Comparison of ENCODE assay signal across 19 mouse cellular contexts in genomic region chr8:91819778-91820177, GRCm38 (mm10). TPM values are rescaled to one million over a fixed set of nuclear protein-coding genes. Genes with fewer than 3 reads are reported as not detected.
DNase-seq lines count a peak whose midpoint lies in the region; ATAC-seq and TF ChIP-seq lines count a peak whose summit lies in the region.
"Had no signal": no experiment of that assay in that cellular context is flagged by ENCODE, and none has a peak within 500 bp of the region (broad histone marks: within the 10 kb centered on the region; RNA-seq: fewer than 3 reads in every experiment).

No protein-coding gene starts in this region.

- WGBS in heart, embryonic 10.5 days, result 38% methylated on average over 4 of the region's 4 CpGs
- WGBS in heart, embryonic 16.5 days, result 44% methylated on average over 4 of the region's 4 CpGs
- WGBS in lung, embryonic 14.5 days, result 45% methylated on average over 4 of the region's 4 CpGs
- WGBS in lung, adult 2 months, result 61% methylated on average over 4 of the region's 4 CpGs

- no peak for TF ChIP-seq CTCF in lung, embryonic 14.5 days (IDR thresholded peaks at IDR 0.05; ENCODE audit: low read depth)
- no peak for TF ChIP-seq CTCF in lung, adult 2 months (IDR thresholded peaks at IDR 0.05; ENCODE audit: insufficient read depth, low read length)

- intact Hi-C loops in heart, postnatal 36 days (cut with DNase I), result no loop called here
- intact Hi-C loops in heart, postnatal 14 days (cut with DNase I), result no loop called here

- no peak for ATAC-seq in heart, embryonic 16.5 days (replicated peaks; ENCODE audit: extremely low read depth, insufficient read depth, low FRiP score)
- ATAC-seq in lung, embryonic 14.5 days (ENCODE audit: insufficient read depth), result no peak
- ATAC-seq: forebrain, embryonic 14.5 days; intestine, embryonic 15.5 days had no signal

- no peak overlapping the region for H3K9ac ChIP-seq in heart, embryonic 16.5 days (ENCODE audit: low read length)
- no peak overlapping the region for H3K9ac ChIP-seq in lung, embryonic 14.5 days
- H3K9ac ChIP-seq: embryonic facial prominence, embryonic 15.5 days; hindbrain, embryonic 13.5 days; intestine, embryonic 15.5 days had no signal

- no peak overlapping the region for H3K4me2 ChIP-seq in heart, embryonic 16.5 days (ENCODE audit: low read depth, low read length)
- no peak overlapping the region for H3K4me2 ChIP-seq in lung, embryonic 14.5 days
- H3K4me2 ChIP-seq: embryonic facial prominence, embryonic 15.5 days; hindbrain, embryonic 13.5 days; intestine, embryonic 15.5 days had no signal

- no peak for DNase-seq in heart, embryonic 10.5 days (ENCODE audit: low spot score)
- DNase-seq in heart, postnatal 36 days, result no peak
- DNase-seq in heart, postnatal 14 days, result no peak
- DNase-seq in lung, embryonic 14.5 days, result peak; percentile 38
- no peak for DNase-seq in lung, adult 2 months
- DNase-seq: adrenal gland, postnatal 10 days; cerebellum, adult 11 months; cerebellum, adult 8-10 months; cerebellum, postnatal 14 days; embryo, embryonic 11 days had no signal

- no peaks in the 10 kb centered on the region for H3K9me3 ChIP-seq in heart, embryonic 10.5 days
- H3K9me3 ChIP-seq in heart, embryonic 16.5 days (replicated peaks; ENCODE audit: control insufficient read depth, low read length), result no peaks in the 10 kb centered on the region
- H3K9me3 ChIP-seq in lung, embryonic 14.5 days (ENCODE audit: low read depth, low read length), result no peaks in the 10 kb centered on the region
- H3K9me3 ChIP-seq: embryonic facial prominence, embryonic 15.5 days; forebrain, embryonic 10.5 days; hindbrain, embryonic 13.5 days; intestine, embryonic 15.5 days had no signal

- H3K36me3 ChIP-seq in heart, embryonic 10.5 days, result no peaks in the 10 kb centered on the region
- H3K36me3 ChIP-seq in heart, embryonic 16.5 days (ENCODE audit: control insufficient read depth, insufficient read depth), result no peaks in the 10 kb centered on the region
- H3K36me3 ChIP-seq in lung, embryonic 14.5 days (ENCODE audit: insufficient read depth), result no peaks in the 10 kb centered on the region
- H3K36me3 ChIP-seq: embryonic facial prominence, embryonic 15.5 days; forebrain, embryonic 10.5 days; hindbrain, embryonic 13.5 days; intestine, embryonic 15.5 days had no signal

- peaks cover 31% of the 10 kb centered on the region for H3K27me3 ChIP-seq in heart, embryonic 10.5 days (ENCODE audit: insufficient read depth, poor library complexity, severe bottlenecking)
- peaks cover 3% of the 10 kb centered on the region for H3K27me3 ChIP-seq in heart, embryonic 16.5 days (ENCODE audit: control insufficient read depth, insufficient read depth, low read length)
- no peaks in the 10 kb centered on the region for H3K27me3 ChIP-seq in lung, embryonic 14.5 days (ENCODE audit: insufficient read depth, low read length)
- H3K27me3 ChIP-seq: intestine, embryonic 15.5 days had no signal

- H3K27ac ChIP-seq in heart, embryonic 10.5 days, result peak overlapping the region; percentile 65; the same call in 1 of the 2 replicates
- 0 out of 2 replicates have a peak overlapping the region, but pooled peaks have one; percentile 7 for H3K27ac ChIP-seq in heart, embryonic 16.5 days (ENCODE audit: low read length)
- no peak overlapping the region; the same call in 1 of the 2 replicates for H3K27ac ChIP-seq in lung, embryonic 14.5 days (ENCODE audit: low read depth)
- H3K27ac ChIP-seq: embryonic facial prominence, embryonic 15.5 days; forebrain, embryonic 10.5 days; hindbrain, embryonic 13.5 days; intestine, embryonic 15.5 days had no signal

- H3K4me1 ChIP-seq in heart, embryonic 10.5 days, result peaks cover 46% of the 10 kb centered on the region
- H3K4me1 ChIP-seq in heart, embryonic 16.5 days (ENCODE audit: control insufficient read depth, insufficient read depth, low read length), result peaks cover 16% of the 10 kb centered on the region
- H3K4me1 ChIP-seq in lung, embryonic 14.5 days (ENCODE audit: insufficient read depth), result 0 out of 2 replicates have a peak, but pooled peaks cover 6% of the 10 kb centered on the region
- H3K4me1 ChIP-seq in lung, adult 2 months (ENCODE audit: control insufficient read depth, insufficient read depth, low read length), result peaks cover 2% of the 10 kb centered on the region; the same call in 1 of the 2 replicates
- H3K4me1 ChIP-seq: embryonic facial prominence, embryonic 15.5 days had no signal

- H3K4me3 ChIP-seq in heart, embryonic 10.5 days, result no peak overlapping the region
- no peak overlapping the region for H3K4me3 ChIP-seq in heart, embryonic 16.5 days (ENCODE audit: low read length)
- H3K4me3 ChIP-seq in lung, embryonic 14.5 days (ENCODE audit: low read depth, low read length), result no peak overlapping the region
- H3K4me3 ChIP-seq in lung, adult 2 months (replicated peaks; ENCODE audit: extremely low read depth, low read depth, low read length), result no peak overlapping the region
- H3K4me3 ChIP-seq: embryonic facial prominence, embryonic 15.5 days; erythroblast, embryonic 14.5 days; forebrain, embryonic 10.5 days; hindbrain, embryonic 13.5 days; intestine, embryonic 15.5 days had no signal

- TF ChIP-seq POLR2A in lung, adult 2 months (IDR thresholded peaks at IDR 0.05; ENCODE audit: borderline replicate concordance, extremely low read depth, low read depth, low read length), result no peak

RNA-seq across cellular contexts. Expression of gene Irx3, which starts 17.9 kb away (rescaled TPM):
- 13.5 and 13.6 TPM in 2 replicates for polyA plus RNA-seq in heart, embryonic 10.5 days (2016; fragmentation: Nextera tagmentation; extraction: Ambion mirVana)
- total RNA-seq in heart, postnatal 36 days (2021), result 10 to 100 TPM; 30.0 to 41.2 TPM
- polyA plus RNA-seq in heart, embryonic 16.5 days (2015; fragmentation: Nextera tagmentation; extraction: Ambion mirVana), result 13.4 and 16.6 TPM in 2 replicates
- total RNA-seq in heart, postnatal 14 days (2021), result 10 to 100 TPM; 22.5 to 31.6 TPM
- polyA plus RNA-seq in lung, embryonic 14.5 days (2014; fragmentation: Nextera tagmentation; extraction: Ambion mirVana), result 25.5 and 29.9 TPM in 2 replicates
- 63.2 and 91.9 TPM in 2 replicates for polyA plus RNA-seq in lung, adult 2 months (2012; rRNA removed)
- total RNA-seq: common myeloid progenitor, adult 5-6 weeks; MEL had no signal
- polyA plus RNA-seq: erythroblast, embryonic 14.5 days had no signal
